Mouse (Mus musculus) layer of hippocampus, adult 9-11 months (tissue): ENCODE data around the gene Isy1.

Experiments used
- DNase-seq: peaks from one replicate; pipeline ENCODE4 v3.0.0; 2022

Isy1 gene

GRCm38 (mm10) chr6:87838551-87839197, at the start of gene Isy1:
TSS of gene Isy1 (minus strand) at chr6:87838798.
- peak; percentile 97 for DNase-seq

DNA sequence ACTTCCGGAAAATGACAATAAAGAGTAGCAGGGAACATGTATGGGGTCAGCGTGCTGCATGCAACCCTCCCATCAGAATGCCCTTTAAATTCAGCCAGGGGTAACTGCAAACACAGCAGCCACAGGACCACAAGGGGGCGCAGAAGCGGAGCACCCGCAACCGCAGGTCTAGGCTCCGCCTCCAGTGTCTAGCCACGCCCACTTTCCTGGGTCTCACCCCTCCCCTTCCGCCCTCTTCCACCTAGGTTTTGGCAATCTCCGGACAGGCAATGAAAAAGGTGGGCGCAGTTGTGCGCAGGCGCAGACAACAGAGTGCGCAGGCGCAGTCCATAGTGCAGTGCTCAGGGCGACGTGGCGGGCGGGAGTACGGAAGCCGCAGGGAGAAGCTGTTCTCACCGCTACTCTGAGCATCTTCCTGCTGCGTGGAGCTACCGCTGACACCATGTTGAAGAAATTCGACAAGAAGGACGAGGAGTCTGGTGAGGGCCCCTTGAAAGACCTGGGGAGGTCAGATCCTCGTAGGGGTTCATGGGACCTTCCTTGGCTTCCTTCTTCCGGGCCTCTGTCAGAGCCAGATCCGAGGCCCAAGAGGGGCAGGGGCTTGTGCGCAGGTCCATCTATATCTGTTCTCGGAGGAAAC, 49.1 kb upstream of the Isy1 start, which contains the start of gene Copg1:
Gene Copg1, plus strand, starts transcription at position 221 of the 640 bp plus-strand sequence.
- DNase-seq: peak; percentile 99

DNA sequence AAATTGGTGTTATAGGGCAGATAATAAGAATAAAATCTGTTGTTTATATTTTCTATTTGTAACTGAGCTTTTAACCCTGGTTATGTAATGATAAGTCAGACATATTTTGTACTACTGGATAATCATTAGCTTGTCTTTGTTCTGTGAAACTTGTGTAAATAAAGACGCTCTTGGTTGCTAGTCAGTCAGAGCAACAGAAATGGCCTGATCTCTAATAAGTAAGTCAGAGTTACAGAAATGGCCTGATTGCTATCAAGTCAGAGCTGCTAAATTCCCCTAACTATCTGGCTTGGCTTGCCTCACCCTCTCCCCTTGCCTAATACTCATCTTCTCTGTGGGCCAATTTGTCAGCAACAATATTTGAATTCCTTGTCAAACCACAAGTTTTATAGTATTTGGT, 48.1 kb upstream of the Isy1 start:
- DNase-seq: no peak

- DNase-seq: peak; percentile 87
Observed at GRCm38 (mm10) chr6:87882816-87883215, 44.2 kb upstream of the Isy1 start.

DNA sequence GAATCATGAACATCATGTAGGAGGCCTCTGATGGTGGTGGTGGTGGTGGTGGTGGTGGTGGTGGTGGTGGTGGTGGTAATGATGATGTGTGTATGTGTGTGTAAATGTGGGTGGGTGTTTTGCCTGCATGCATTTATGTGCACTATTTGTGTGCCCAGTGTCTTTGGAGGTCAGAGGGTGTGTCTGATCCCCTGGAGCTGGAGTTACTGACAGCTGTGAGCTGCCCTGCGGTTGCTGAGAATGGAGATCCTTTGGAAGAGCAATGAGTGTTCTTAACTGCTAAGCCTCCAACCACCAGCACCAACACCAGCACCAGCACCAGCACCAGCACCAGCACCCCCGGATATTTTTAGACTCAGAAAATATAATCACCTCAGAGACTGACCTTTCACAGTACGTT, 43.6 kb upstream of the Isy1 start:
- DNase-seq: no peak

DNA sequence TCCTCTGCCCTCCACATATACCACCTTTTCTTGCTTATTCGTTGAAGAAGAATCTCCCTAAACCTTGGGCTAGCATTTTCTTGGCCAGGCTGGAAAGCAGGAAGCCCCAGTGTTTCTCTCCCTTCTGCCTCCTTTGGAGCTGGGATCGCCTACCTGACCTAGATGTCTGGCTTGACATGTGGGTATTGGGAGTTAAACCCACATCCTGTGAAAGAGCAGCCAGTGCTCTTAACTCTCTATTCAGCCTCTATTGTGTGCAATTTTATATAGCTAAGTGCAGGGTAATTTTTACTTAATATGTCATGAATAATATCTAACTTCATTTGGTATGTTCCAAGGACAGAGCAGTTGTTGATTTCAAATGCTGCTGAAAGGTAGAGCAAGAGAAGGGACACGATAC, 41.0 kb upstream of the Isy1 start:
- no peak for DNase-seq

- no peak for DNase-seq
Observed at GRCm38 (mm10) chr6:87879010-87879409, 40.4 kb upstream of the Isy1 start.

DNA sequence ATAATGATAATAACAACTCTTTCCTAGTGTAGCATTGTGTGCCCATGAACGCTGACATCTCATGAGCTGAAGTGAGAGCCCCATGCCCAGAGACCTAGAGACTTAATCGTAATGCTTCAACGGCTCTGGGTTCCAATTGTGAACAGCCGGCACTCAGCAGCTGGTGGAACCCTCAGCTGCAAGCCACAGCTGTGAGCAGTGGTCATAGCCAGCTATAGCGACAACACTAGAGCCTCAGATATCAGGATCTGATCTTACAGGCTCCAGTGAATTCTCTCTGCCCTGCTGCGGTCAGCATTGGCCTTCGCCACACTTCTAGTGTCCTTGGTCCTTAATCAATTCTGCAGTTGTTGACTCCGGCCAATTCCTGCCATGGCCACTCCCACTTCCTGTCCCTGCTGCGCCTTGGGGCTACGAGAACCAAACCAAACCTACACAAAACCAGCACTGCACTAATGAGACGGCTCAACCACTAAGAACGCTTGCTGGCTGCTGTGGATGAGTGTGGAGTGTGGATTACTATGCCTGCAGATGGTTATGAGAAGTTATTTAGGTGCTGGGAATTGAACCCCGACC, 37.6 kb upstream of the Isy1 start:
- DNase-seq: no peak

- DNase-seq: no peak
Observed at GRCm38 (mm10) chr6:87875562-87875961, 37.0 kb upstream of the Isy1 start.

GRCm38 (mm10) chr6:87875083-87875482, 36.5 kb upstream of the Isy1 start:
- no peak for DNase-seq

DNA sequence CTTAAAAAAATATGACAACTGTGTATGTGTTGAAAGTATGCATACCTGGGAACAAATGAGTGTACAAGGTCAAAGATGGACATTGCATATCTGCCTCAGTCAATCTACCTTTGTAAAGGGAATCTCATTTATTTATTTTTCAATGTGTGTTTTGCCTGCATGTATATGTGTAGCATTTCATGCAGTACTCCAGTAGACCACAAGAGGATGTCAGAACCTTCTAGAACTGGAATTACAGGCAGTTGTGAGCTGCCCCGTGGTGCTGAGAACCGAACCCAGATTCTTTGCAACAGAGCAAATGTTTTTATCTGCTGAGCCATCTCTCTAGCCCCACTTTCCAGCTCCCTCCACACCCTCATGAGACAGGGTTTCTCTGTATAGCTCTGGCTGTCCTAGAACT, 35.4 kb upstream of the Isy1 start:
- no peak for DNase-seq

DNA sequence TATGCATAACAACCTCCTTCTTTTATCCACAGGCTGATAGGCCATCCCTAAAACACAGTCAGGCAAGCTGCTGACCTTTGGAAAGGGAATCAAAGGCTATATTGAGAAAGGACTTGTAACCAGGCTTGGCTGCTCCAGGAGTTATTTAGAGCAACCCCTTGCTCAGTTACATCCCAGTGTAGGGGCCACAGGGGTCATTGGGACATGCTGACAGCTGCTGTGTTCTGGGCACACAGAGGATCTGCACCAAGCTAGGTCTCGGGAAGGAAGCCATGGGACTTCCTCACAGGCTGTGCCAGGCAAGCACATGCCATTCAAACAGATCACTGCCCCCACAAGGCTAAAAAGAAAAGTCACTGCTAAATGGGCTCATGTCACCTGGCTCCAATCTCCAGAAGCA, 34.5 kb upstream of the Isy1 start:
- DNase-seq: no peak

DNA sequence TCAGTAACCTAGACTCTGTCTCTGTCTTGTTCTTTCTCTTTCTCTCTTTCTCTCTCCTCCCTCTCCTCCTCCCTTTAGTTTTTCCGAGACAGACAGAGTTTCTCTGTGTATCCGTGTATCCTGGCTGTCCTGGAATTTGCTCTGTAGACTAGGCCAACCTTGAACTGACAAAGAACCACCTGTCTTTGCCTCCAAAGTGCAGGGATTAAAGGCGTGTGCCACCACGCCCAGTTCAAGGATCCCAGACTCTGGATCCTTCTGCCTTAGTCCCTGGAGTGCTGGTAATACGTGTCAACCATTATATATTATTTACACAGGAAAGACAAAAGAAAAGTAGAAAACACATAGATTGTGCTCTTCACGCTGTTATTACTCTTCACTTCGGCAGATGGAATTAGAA, 32.6 kb upstream of the Isy1 start:
- DNase-seq: no peak

GRCm38 (mm10) chr6:87870440-87870839, 31.8 kb upstream of the Isy1 start:
- DNase-seq: no peak

- no peak for DNase-seq
Observed at GRCm38 (mm10) chr6:87868871-87869506, 30.4 kb upstream of the Isy1 start.

DNA sequence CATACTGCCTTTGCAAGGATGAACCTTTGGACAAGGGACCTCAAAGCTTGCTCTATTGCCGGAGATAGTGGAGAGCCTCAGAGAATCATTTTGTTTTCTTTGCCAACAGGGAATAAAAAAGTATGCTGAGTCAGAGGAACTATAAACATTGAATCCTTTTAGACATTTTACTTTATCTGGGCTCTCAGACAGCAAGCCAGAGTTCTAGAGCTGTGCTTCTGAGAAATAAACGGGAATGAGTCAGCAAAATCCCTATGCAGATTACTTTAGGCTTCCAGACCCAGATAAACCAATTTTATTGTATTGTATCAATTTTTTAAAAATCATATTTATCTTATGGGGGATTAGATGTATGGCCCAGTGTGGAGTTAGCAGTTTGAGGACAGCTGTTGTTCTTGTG, 28.7 kb upstream of the Isy1 start:
- no peak for DNase-seq

GRCm38 (mm10) chr6:87866211-87866610, 27.6 kb upstream of the Isy1 start:
- no peak for DNase-seq

DNA sequence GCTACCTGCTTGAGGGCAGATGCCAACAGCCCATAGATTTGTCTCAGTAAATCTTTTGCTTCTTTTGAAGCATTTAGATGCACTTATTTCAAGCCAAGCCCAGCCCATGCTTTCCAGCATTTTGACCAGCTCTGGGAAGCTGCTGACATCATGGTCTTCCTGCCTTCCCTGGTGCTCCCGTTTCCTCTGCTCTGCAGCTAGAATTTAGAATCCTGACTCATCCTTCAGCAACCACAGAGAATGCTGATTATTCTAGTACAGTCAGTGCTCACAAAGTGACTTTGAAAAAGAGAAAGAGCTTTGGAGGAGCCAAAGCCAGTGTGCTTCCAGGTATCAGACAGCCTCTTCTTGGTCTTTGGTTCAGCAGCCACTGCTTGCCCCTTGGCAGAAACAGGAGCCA, 18.5 kb upstream of the Isy1 start:
- no peak for DNase-seq

DNA sequence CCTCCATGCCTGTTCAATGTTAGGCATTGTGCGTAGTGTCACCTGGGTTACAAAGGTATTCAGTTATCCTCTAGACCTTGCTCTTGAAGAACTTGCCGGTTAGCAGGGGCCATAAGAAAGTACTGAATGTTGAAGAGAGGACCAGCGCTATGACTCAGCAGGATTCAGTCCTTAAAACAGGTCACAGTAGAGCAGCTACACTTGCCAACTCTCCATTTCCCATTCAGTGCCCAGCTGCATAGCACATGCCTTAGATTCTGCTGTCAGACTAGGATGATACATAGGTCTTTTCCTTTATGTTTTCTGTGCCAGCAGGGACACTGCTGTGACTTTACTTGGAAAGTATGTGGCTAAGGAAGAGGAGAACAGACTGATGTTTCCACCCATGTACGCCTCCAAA, 14.8 kb upstream of the Isy1 start:
- no peak for DNase-seq

GRCm38 (mm10) chr6:87851871-87852270, 13.3 kb upstream of the Isy1 start:
- no peak for DNase-seq

DNA sequence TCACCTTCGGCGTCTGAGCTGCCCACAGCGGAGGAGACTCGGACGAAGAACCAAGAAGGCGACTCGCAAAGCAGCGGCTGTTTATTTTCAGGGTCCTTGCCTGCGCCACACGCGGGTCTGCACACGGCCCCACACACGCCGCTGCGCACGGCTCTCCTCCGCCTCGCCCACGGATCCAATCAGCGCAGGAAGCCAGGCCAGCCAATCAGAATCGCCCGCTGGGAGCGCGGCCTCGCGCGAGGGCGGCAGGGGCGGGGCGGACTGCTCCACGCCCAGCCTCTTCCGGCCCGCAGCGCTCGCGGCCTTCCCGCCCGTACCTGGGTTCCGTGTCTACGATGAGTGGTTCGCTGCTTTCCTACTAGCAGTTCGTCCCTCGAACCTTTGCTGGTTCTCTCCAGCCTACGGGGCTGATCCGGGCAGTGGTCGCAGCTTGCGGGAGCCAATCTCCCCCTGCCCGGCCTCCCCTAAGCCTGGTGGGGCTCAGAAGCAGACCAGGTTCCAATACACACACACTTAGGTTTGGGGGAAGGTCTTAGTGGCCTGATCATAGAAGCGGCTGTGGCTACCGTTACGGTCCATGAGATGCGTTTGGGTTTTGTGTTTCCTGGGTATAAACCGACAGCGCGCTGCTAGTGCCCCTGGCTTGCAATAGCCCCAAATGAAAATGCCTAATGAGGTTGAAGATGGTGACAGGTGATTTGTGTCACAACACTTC, 12.5 kb upstream of the Isy1 start, which contains the start of gene Cnbp:
Gene Cnbp, minus strand, starts transcription at position 207 of the 715 bp plus-strand sequence.
- DNase-seq: peak; percentile 97

GRCm38 (mm10) chr6:87850155-87850899, 11.7 kb upstream of the Isy1 start:
- no peak for DNase-seq

- DNase-seq: no peak
Observed at GRCm38 (mm10) chr6:87849780-87850154, 11.2 kb upstream of the Isy1 start.
